Mouse (Mus musculus) C2C12 (cell line): ENCODE data around the gene Fzd2.
"Not testable (repeated sequence)": the region's sequence is repeated elsewhere in the genome, so short reads cannot be mapped to it uniquely, and the experiment has no call there.

ENCODE experiments used
- CEBPB ChIP-seq: IDR thresholded peaks from one replicate; pipeline ENCODE4 v1.6.1; 2011; ENCODE audit warnings: low read depth, mild to moderate bottlenecking, control low read depth, moderate library complexity
- CTCF ChIP-seq: IDR thresholded peaks from one replicate; pipeline ENCODE4 v1.5.1; 2011; ENCODE audit not compliant: control insufficient read depth, insufficient read depth, insufficient read length
- FOSL1 ChIP-seq: IDR thresholded peaks from one replicate; pipeline ENCODE4 v1.8.0; 2011; ENCODE audit warnings: mild to moderate bottlenecking, low read length; ENCODE audit not compliant: poor library complexity, insufficient read depth, severe bottlenecking
- MAX ChIP-seq: IDR thresholded peaks from one replicate; pipeline ENCODE4 v1.6.1; 2011; ENCODE audit warnings: mild to moderate bottlenecking, control low read depth
- MYOD1 ChIP-seq: IDR thresholded peaks from one replicate; pipeline ENCODE4 v1.6.1; 2011; ENCODE audit warnings: low read depth; ENCODE audit not compliant: control insufficient read depth, insufficient read length
- USF1 ChIP-seq: IDR thresholded peaks from one replicate; pipeline ENCODE4 v1.6.1; 2011; ENCODE audit warnings: low read depth, mild to moderate bottlenecking, control low read depth, moderate library complexity

GRCm38 (mm10) chr11:102607201-102607600 is 3.0 kb downstream of the Fzd2 start:
- TF ChIP-seq CTCF, MAX, USF1, FOSL1, MYOD1, CEBPB: not testable (repeated sequence)
